Mouse (Mus musculus): ENCODE data around the gene Strip1. TPM values are rescaled to one million over a fixed set of nuclear protein-coding genes. Genes with fewer than 3 reads are reported as not detected.

The Strip1 gene
- total RNA-seq, 4 experiments from 2014 or later, result 52.3 to 62.6 (median 55.1) TPM

- no peak for DNase-seq (ENCODE audit: low spot score in 2 of 2)
Observed at GRCm38 (mm10) chr3:107628551-107628950, 2.9 kb downstream of the Strip1 start.

DNA sequence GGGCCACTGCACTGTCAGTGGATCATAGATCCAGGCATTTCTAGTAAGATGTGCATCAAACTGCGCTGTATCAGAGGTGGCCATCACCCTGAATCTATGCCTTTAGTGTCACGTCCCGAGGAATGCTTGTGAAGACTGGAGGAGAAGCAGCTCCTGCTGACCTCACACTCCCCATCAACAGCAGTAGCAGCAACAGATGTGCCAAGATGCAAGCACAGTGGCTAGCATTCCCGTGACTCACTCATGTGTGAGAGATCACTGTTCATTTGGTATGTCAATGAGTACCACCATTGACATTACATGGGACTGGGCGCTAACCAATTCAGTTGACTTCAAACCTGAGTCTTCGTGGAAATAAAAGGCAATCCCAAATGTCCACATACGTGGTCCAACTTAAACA lies 3.9 kb downstream of the Strip1 start:
- DNase-seq (ENCODE audit: low spot score in 2 of 2), result no peak

DNA sequence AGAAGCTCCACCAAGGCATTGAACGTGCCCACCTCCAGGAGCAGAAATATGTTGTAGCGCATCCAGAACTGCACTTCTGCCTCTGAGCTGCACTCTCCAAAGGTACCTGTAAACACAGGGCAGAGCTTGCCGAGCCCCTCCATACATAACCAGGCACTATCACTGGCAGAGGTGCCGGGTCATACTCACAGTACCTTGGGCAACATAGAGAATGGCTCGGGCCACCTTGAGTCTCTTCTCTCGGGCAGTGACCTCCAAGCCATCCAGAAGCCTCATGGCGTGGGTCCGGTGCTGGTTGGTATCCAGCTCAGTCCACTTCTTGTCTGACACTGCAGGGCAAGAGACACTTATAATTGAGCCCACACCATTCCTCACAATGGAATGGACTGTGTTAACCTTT lies 4.7 kb downstream of the Strip1 start:
- DNase-seq (ENCODE audit: low spot score in 2 of 2), result no peak

DNA sequence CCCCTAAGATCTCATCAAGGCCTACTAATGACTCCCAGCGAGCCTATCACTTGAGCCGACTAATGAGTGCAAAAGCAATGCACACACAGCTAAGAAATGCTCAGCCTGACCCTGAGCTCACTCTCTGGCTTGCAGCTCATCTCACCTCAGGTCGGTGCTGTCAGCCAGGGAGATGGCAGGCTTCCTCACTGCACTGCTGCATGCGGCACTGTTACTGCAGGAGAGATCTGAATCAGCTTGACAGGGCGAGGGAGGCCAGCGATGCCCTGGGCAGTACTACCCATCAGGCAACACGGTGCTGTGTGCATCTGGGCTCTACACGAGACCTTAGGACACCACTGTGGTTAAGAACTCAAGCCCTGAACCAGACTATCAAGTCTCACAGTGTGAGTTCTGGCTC lies 6.0 kb downstream of the Strip1 start:
- no peak for DNase-seq (ENCODE audit: low spot score in 2 of 2)

DNA sequence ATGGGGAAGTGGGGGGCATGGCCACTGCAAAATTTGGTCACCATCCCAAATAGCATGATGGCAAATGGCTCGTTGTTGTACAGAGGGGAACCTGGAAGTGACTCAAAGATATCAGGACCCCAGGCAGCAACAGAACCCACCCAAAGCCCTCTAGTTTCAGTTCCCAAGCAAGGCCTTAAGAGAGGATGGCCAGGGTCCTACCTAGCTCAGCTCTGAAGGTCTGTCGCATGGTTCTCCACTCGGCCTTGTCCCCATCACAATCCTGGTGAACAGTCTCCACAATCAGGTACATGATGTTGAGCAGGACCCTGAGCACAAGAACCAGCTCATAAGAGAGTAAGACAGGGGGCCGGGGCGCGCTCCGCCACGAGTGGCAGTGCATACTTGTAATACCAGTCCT lies 7.1 kb downstream of the Strip1 start:
- DNase-seq (ENCODE audit: low spot score in 2 of 2), result no peak

DNA sequence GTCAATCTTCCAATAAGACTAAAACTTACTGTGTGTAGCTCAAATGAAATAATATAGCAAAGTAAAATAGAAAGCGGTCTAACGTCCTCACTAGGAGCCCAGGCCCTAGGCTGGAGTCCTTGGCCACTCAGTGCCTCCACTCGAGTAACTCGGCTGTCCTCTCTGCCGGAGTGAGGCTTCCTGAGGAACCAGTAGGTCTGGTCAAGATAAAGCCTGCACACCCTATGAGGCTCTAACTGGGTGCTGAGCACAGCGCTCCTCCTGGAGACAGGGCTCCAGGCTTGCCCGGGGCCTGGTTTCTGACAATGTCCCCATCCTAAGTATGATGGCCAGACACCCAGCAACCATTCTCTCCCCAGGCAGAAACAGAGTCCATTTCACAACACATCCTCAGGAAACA lies 9.0 kb downstream of the Strip1 start:
- no peak for DNase-seq (ENCODE audit: low spot score in 2 of 2)

- no peak for DNase-seq (ENCODE audit: low spot score in 2 of 2)
Observed at GRCm38 (mm10) chr3:107621286-107622075, 10.0 kb downstream of the Strip1 start.

DNA sequence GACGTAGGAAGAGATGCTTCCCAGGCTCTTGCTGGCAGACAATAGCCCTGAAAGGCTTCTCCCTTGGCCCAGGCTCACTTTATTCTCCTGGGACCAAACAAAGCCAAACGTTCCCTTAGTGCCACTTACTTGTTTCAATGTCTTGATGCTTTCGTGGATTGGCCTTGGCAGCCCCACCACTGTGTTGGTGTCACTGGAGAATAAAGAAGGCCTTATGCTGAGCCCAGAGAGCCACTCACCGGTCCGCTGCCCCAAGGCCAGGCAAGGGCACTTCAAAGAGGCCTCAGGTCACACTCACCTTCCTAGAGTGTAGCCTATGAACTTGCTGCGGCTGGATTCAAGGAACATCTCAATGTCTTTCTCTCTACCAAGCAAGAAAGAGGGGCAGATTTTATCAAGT lies 11.6 kb downstream of the Strip1 start:
- no peak for DNase-seq (ENCODE audit: low spot score in 2 of 2)

DNA sequence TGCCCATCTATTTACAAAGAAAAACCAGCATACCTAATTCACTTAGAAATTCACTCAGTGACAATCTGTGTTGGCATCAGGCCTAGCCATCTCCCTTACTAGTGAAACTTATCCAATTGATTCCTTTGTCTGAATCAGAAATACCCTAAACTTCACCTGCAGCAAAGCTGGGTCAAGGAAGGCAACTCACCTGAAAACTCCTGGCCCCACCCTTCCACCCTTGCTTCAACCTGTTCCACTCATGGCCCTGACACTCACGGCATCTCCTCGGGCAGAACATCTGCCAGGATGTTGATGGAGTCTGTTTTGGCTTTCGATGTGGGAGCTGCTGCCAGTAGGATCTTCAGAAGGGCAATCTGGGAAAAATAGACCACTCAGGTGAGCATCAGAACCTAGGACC lies 13.7 kb downstream of the Strip1 start:
- DNase-seq (ENCODE audit: low spot score in 2 of 2), result no peak

GRCm38 (mm10) chr3:107612902-107613525 lies 18.5 kb downstream of the Strip1 start:
- peak in 1 of 2 experiments; percentile 69 for DNase-seq (ENCODE audit: low spot score in 2 of 2)

DNA sequence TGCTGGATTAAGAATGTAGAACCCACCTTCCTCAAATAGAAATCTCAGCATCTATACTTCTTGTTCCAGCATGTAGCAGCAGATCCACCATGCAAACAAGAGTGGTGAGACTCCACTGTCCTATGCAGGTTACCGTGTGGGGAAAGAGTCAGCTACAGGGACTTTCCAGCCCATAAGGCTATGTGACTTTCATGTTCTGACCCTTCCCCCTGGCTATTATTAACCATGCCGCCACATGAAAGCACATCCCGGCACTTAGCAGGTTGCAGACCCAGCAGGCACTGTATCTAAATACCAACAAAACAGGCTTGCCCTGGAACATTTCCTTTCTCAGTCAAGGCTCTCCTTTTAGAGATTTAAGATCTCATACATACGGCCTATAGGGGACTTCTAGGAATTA lies 20.1 kb downstream of the Strip1 start:
- DNase-seq (ENCODE audit: low spot score in 2 of 2), result no peak

GRCm38 (mm10) chr3:107609376-107609775 lies 22.1 kb downstream of the Strip1 start:
- no peak for DNase-seq (ENCODE audit: low spot score in 2 of 2)

DNA sequence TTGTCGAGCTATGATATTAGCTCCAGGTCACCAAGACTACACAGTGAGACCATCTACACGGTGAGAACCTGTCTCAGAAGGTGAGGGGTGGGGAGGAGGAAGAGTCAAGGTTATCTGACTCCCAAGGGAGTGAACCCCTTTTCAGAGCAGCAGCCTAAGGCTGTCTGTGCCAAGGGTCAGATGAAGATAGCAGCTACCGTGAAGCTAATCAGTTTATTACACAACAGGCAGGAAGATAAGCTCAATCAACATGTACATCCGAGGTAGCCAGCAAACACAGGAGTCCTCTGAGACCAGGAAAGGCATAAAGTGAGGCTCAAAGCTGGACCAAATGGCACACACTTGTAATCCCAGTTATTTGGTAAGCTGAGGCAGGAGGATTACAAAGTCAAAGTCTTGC lies 22.7 kb downstream of the Strip1 start:
- DNase-seq (ENCODE audit: low spot score in 2 of 2), result no peak

DNA sequence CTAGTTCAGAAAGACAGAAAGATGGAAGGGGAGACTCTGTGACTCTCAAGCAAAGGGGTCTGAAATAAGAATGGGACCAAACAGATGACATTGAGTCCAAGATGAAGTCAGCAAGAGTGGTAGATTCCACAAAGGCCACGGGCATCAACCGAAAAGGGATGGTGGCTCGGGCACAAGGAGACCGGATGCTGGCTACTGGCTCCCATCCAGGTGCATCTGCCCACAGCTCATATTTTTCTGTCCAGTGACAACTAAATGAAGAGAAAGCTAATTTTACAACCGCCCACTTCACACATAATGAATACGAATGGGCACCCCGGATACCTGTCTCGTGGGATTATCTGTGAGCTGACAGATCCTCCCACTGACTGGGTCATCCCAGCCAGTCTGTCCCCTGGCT lies 24.3 kb downstream of the Strip1 start:
- DNase-seq (ENCODE audit: low spot score in 2 of 2), result no peak

- no peak for DNase-seq (ENCODE audit: low spot score in 2 of 2)
Observed at GRCm38 (mm10) chr3:107605304-107605703, 26.2 kb downstream of the Strip1 start.

- DNase-seq (ENCODE audit: low spot score in 2 of 2), result no peak
Observed at GRCm38 (mm10) chr3:107600127-107600526, 31.4 kb downstream of the Strip1 start.

DNA sequence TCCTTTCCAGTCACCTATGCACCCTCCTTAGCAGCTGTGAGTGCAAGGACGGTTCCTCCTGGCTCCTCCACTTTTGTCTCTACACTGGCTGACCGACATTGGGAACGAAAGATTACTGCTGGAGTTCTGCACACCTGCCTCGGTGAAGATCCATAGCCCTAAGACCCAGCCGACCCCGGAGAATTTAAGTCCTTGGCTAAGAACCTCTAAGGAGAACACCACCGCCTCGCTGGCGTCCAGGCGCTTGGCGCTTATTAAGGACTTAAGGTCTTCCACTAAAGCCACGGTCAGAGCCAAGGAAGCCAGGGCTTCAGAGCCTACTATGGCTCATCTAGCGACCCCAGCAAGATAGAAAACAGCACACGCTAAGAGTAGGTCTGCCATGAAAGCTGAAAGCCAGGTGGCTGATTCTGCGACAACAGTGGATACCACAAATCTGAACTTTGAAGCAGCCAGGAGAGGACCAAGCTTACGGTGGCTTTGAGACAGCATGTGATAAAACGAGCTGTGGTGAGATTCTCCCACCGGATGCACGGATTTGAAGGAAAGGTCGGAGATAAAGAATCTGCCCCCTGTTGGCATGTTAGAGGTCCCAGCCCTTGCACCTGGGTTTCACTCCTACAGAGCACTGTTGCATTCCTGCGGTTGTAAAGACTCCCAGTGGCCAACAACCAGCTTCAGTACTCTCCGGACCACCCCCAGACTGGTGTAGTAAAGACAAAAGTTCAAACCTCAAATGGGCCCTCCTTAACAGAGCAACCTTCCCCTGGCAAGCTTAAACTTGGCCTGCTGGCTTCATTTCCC lies 33.7 kb downstream of the Strip1 start:
- no peak for DNase-seq (ENCODE audit: low spot score in 2 of 2)

DNA sequence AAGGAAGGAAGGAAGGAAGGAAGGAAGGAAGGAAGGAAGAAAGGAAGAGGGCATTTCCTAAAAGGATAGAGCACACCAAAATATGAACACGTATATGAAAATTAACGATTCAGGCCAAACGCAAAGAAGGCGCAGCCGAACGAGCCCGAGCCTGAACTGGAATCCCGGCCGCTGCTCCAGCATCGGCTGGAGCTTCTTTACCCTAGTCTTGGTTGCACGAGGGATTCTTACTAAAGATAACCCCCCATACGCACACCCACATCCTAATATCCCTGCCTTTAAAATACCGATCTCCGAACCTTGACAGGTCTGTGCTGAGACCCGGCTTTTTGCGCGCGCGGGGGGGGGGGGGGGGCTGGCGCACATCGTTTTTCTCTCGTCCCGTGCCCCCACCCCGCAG lies 34.4 kb downstream of the Strip1 start:
- DNase-seq (ENCODE audit: low spot score in 2 of 2), result no peak

GRCm38 (mm10) chr3:107596559-107596958 lies 34.9 kb downstream of the Strip1 start:
- no peak for DNase-seq (ENCODE audit: low spot score in 2 of 2)

DNA sequence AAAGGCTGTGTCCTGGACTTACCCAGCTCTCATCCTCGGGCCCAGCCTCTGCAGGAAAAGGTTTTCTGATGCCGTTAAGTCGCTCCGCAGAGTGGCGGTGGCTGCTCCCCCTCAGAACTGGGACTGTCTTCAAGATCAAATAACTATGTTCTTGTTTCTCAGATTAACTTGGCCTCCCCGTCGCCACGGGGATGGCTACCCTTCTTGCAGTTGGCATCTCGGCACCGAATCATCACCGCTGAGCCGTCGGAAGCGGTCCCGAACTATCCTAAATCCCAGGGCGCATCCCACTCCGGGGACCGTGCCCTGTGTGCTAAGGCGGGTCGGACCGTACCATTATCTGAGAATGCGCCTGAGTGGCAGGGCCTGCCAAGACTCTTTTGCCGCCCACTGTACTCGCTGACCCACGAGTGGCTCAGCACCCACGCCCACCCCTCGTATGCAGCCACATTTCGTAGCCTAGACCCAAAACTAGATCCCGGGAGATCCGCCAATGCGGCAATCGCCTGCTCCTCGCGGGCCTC lies 35.5 kb downstream of the Strip1 start:
- no peak for DNase-seq (ENCODE audit: low spot score in 2 of 2)

GRCm38 (mm10) chr3:107595264-107595937 lies 36.1 kb downstream of the Strip1 start:
- no peak for DNase-seq (ENCODE audit: low spot score in 2 of 2)

All from left cerebral cortex, adult 8-10 months (tissue).